Mouse (Mus musculus): ENCODE results near the gene Atp6v1g2. TPM values are rescaled to one million over a fixed set of nuclear protein-coding genes. Genes with fewer than 3 reads are reported as not detected.
A peak's percentile ranks its signal among the peaks of the same experiment; 100 is the strongest.

Atp6v1g2 gene
- polyA plus RNA-seq, 1 experiment from 2014 or later, result 10.6 TPM

DNA sequence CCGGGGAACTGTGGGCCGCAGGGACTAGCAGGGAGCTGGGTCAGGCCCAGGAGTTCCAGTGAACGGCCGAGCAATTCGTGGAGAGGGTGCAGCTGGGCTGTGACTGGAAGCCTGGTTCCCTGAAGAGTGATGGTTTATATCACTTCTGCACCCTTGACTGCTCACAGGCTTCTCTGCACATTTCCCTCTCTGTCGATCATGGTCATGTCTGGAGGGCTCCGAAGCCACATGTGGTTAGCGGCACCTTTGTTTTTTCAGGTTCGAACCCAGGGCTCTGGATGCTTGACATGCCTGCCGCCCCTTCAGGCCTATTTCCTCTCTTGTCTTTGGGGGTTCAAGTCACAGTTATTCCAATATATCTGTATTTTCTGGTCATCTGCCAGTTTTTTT is 28.1 kb upstream of the Atp6v1g2 start:
- no peaks in the 10 kb centered on the region for H3K36me3 ChIP-seq
- H3K4me1 ChIP-seq, result peaks cover 6% of the 10 kb centered on the region
- ATAC-seq (ENCODE audit: extremely low read depth, insufficient number of reproducible peaks, low FRiP score, low TSS enrichment), result no peak
- H3K9ac ChIP-seq, result no peak overlapping the region; the same call in 1 of the 2 replicates
- H3K27me3 ChIP-seq (replicated peaks), result peaks cover 59% of the 10 kb centered on the region
- no peaks in the 10 kb centered on the region for H3K9me3 ChIP-seq
- 37% methylated on average over 10 of the region's 10 CpGs for WGBS
- no peak overlapping the region for H3K27ac ChIP-seq (replicated peaks)
- peak overlapping the region; percentile 3; the same call in 1 of the 2 replicates for H3K4me2 ChIP-seq
- no peak overlapping the region for H3K4me3 ChIP-seq

DNA sequence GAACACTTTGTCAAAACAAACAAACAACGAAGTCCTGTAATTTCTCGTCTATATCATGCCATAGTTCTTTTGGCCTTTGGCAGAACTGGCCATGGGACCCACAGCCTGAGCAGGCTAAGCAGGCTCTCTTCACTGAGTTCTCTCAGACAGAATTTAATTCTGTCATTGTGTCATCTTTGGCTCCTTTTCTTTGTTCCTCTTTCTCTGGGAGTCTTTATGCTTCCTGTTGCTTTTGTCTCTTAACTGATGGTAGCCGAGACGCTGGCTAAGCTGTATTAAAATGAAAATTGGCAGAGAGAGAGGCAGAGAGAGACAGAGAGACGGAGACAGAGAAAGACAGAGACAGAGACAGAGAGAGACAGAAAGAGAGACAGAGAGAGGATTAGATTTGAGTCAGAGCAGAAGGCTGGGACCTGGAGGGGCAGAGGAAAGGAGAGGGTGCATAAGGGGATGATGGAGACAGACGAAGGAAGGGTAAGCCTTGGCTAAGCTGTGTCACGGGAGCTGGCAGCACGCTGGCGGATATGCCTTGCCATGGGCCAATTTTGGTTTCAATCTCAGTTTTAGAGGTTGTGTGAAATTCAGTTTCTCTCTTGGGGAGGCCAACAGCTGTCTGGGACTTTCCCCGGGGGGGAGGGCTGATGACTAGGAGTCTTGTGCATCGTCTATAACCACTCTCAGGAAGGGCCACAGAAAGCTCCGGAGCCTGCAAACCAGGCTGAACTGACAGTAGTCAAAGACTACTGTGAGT is 23.5 kb upstream of the Atp6v1g2 start:
- WGBS, result 72% methylated on average over 12 of the region's 12 CpGs
- H3K36me3 ChIP-seq, result no peaks in the 10 kb centered on the region
- H3K9ac ChIP-seq, result no peak overlapping the region
- peaks cover 3% of the 10 kb centered on the region; the same call in 1 of the 2 replicates for H3K4me1 ChIP-seq
- H3K27me3 ChIP-seq (replicated peaks), result peaks cover 15% of the 10 kb centered on the region
- no peak for ATAC-seq (ENCODE audit: extremely low read depth, insufficient number of reproducible peaks, low FRiP score, low TSS enrichment)
- H3K4me3 ChIP-seq, result no peak overlapping the region
- H3K9me3 ChIP-seq, result no peaks in the 10 kb centered on the region
- no peak overlapping the region for H3K27ac ChIP-seq (replicated peaks)
- H3K4me2 ChIP-seq, result no peak overlapping the region

DNA sequence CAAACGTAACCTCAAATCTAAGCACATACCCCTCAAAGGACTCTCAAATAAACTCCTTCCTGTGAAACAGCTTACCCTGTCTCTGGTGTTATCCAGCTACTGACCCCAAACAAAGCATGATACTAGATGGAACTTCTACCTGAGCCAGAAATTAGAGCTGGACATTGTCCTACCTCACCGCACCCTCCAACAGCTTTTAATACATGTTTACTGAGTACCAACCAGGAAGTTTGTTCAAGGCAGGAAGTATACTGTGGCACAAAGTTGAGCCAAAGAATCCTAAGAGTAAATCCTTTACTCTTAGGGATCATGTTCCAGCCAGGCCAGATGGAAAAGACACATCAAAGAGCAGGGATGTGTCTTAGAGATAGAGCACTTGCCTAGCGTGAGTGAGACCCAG is 22.9 kb upstream of the Atp6v1g2 start:
- no peaks in the 10 kb centered on the region for H3K4me1 ChIP-seq
- H3K4me2 ChIP-seq, result no peak overlapping the region
- peaks cover 9% of the 10 kb centered on the region for H3K27me3 ChIP-seq (replicated peaks)
- H3K4me3 ChIP-seq, result no peak overlapping the region
- no peaks in the 10 kb centered on the region for H3K9me3 ChIP-seq
- H3K27ac ChIP-seq (replicated peaks), result no peak overlapping the region
- no peaks in the 10 kb centered on the region for H3K36me3 ChIP-seq
- no peak overlapping the region for H3K9ac ChIP-seq
- no peak for ATAC-seq (ENCODE audit: extremely low read depth, insufficient number of reproducible peaks, low FRiP score, low TSS enrichment)
- 64% methylated on average over 3 of the region's 3 CpGs for WGBS

DNA sequence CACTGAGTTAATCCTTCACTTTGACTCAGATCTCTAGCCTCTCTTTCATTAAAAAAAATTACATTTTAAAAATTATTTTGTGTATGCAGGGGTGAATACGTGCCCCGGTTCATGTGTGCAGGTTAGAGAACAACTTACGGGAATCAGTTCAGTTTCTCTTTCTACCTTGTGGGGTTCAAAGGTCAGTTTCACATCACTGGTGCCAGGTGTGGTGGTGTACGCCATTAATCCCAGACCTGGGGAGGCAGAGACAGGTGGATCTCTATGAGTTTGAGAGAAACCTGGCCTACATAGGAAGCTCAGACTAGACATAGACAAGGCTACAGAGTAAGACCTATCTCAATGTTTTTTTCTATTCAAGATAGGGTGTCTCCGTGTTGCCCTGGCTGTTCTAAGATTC is 20.4 kb upstream of the Atp6v1g2 start:
- Histone ChIP-seq H3K4me3 (no peak overlapping the region), H3K36me3 (no peaks in the 10 kb centered on the region), H3K27ac (replicated peaks) (no peak overlapping the region), H3K9me3 (no peaks in the 10 kb centered on the region), H3K9ac (no peak overlapping the region), H3K4me1 (no peaks in the 10 kb centered on the region), H3K27me3 (replicated peaks) (peaks cover 4% of the 10 kb centered on the region; the same call in 1 of the 2 replicates), H3K4me2 (no peak overlapping the region)
- WGBS, result 85% methylated on average over 5 of the region's 5 CpGs
- ATAC-seq (ENCODE audit: extremely low read depth, insufficient number of reproducible peaks, low FRiP score, low TSS enrichment), result no peak

DNA sequence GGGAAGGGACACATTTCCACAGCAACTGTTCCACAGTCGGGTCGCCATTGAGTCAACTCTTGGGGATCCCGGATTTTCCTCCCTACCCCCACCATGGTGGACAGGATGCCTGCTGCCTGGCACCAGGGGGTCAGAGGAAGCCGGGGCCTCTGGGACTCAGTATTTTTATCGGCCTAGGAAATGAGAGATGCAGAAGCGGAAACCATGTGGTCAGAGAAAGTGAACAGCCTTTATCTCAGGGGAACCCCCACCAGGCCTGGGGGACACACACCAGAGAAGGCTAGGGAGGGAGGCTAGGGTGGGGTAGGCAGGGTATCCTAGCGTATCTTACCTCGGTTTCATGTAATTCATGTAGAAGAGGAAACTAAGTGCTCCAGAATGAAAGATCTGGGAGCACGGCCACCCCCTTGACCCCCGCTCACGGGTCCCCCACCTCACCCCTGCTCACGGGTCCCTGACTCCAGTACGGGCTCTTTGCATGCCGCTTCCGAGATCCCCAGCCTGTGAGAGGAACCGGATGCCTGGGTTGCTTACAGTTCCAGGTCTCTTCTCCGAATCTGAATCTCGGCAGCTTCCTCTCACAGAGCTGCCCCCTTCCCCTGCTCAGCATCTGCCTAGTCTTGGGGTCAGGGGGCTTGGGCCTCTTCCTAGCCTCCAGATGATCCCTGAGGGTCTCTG is 14.8 kb upstream of the Atp6v1g2 start:
- Histone ChIP-seq H3K36me3 (peaks cover 30% of the 10 kb centered on the region), H3K9ac (0 out of 2 replicates have a peak overlapping the region, but pooled peaks have one; percentile 15), H3K4me3 (no peak overlapping the region), H3K27ac (replicated peaks) (peak overlapping the region; percentile 72), H3K4me1 (peaks cover 34% of the 10 kb centered on the region), H3K4me2 (peak overlapping the region; percentile 24), H3K9me3 (no peaks in the 10 kb centered on the region), H3K27me3 (replicated peaks) (no peaks in the 10 kb centered on the region)
- ATAC-seq (ENCODE audit: extremely low read depth, insufficient number of reproducible peaks, low FRiP score, low TSS enrichment), result peak; percentile 30; the same call in 1 of the 2 replicates
- WGBS, result 59% methylated on average over 18 of the region's 18 CpGs

DNA sequence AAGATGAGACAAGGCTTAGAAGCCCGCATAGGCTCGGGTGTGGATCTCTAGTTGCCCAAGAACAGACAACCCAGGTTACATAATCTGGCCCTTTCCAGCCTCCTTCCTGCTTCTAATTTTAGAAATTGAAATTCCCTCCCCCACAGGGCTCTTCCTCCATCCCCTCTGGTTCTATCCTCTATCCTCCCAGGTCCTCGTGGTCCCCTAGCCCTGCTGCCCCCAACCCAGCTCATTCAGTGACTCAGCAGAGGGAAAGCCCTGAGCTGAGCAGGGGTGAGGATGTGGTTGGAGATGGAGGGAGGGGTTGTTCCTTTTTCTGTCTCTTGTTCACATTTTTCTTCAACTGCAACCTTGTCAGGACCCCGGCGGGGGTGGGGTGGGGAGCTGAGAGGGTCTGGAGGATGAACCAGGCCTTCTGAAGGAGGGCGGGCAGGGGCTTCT is 13.8 kb upstream of the Atp6v1g2 start:
- Histone ChIP-seq H3K27ac (replicated peaks) (peak overlapping the region; percentile 72), H3K36me3 (peaks cover 30% of the 10 kb centered on the region), H3K4me3 (no peak overlapping the region), H3K4me1 (peaks cover 34% of the 10 kb centered on the region), H3K9ac (no peak overlapping the region), H3K4me2 (no peak overlapping the region), H3K9me3 (no peaks in the 10 kb centered on the region), H3K27me3 (replicated peaks) (no peaks in the 10 kb centered on the region)
- 61% methylated on average over 6 of the region's 6 CpGs for WGBS
- ATAC-seq (ENCODE audit: extremely low read depth, insufficient number of reproducible peaks, low FRiP score, low TSS enrichment), result no peak

DNA sequence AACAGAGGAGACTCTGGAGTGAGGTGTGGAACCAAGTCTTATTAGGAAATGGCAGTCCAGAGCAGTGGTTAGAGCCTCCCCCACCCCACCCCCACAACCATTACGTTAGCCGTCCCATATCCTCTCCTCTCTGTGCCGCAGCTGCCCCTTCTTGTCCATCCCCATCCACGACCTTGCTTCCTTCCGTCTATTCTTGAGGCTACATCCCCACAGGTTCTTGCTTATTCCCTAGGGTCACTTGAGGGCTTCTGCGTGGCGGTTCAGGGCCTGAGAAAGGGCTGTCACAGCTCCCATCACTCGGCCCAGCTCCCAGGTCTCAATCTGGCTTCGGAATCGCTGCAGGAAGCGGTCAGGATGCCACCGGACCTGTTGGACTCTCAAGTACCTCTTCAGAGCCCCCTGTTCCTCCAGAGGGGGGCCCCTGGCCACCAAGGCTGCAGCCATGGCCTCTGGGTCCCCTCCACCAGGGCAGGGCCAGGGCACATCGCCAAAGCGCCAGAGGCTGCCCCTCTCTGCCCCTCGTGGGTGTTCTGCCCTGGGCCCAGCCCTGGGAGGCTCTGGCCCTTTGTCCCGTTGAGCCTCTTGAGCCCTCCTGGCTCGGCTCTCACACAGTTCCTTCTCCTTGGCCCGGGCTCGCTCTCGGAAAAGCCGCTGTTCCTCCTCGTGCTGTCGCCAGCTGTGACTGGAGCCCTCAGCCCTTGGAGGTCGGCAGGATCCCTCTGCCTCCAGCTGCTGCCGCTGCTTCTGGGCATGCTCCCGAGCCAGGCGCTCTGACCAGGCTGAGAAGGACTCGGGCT is 13.1 kb upstream of the Atp6v1g2 start, which contains the start of gene Gm16181:
TSS of gene Gm16181 (plus strand) at position 679 of the 797 bp plus-strand sequence.
- WGBS, result 69% methylated on average over 28 of the region's 28 CpGs

DNA sequence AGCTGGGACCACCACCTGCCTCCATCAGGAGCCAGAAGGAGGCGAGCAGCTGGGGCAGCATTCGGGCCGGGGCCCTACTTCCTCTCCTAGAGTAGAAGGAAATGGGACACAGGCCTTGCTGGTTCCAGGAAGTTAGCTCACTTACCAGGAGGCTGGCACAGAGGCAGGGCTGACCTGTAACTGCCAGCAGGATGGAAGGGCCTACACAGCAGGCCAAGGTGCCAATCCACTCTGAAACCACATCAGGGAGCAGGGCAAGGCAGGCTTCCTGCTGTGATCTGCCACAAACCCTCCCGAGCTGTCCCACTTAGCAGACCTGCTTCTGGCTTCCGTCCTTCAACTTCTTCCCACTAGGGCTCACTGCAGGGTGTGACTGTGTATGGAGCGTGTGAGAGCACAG is 11.2 kb upstream of the Atp6v1g2 start:
- ATAC-seq (ENCODE audit: extremely low read depth, insufficient number of reproducible peaks, low FRiP score, low TSS enrichment), result no peak
- H3K36me3 ChIP-seq, result peaks cover 48% of the 10 kb centered on the region
- H3K9ac ChIP-seq, result 0 out of 2 replicates have a peak overlapping the region, but pooled peaks have one; percentile 47
- peaks cover 43% of the 10 kb centered on the region for H3K4me1 ChIP-seq
- no peak overlapping the region for H3K4me2 ChIP-seq
- 60% methylated on average over 6 of the region's 6 CpGs for WGBS
- no peaks in the 10 kb centered on the region for H3K27me3 ChIP-seq (replicated peaks)
- peak overlapping the region; percentile 28; the same call in 1 of the 2 replicates for H3K27ac ChIP-seq (replicated peaks)
- H3K4me3 ChIP-seq, result no peak overlapping the region
- no peaks in the 10 kb centered on the region for H3K9me3 ChIP-seq

More for the DNA sequence above, 13.1 kb upstream of the Atp6v1g2 start, which contains the start of gene Gm16181:
- Histone ChIP-seq H3K4me2 (no peak within 1 kb of the TSS), H3K4me3 (no peak within 1 kb of the TSS), H3K27ac (replicated peaks) (peak within 1 kb of the TSS; percentile 72), H3K36me3 (peaks cover 38% of the 10 kb centered on the region), H3K9ac (peak within 1 kb of the TSS; percentile 8; the same call in 1 of the 2 replicates), H3K4me1 (peaks cover 34% of the 10 kb centered on the region), H3K27me3 (replicated peaks) (no peaks in the 10 kb centered on the region), H3K9me3 (no peaks in the 10 kb centered on the region)
- ATAC-seq (ENCODE audit: extremely low read depth, insufficient number of reproducible peaks, low FRiP score, low TSS enrichment), result no peak

DNA sequence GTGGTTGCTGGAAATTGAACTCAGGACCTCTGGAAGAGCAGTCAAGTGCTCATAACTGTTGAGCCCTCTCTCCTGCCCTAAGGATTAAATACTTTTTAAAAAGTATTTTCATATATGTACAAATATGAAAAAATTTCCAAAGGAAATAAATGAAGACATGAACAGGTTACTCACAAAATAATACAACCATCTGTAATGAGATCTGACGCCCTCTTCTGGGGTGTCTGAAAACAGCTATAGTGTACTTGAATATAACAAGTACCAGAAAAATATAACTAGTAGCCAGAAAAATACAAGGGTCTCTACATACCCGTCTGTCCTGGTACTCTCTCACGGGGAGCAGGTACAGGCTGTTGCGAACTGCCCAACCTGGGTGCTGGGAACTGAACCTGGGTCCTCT is 8.8 kb upstream of the Atp6v1g2 start:
- WGBS, result 91% methylated on average over 4 of the region's 4 CpGs
- Histone ChIP-seq H3K27ac (replicated peaks) (no peak overlapping the region), H3K36me3 (peaks cover 68% of the 10 kb centered on the region), H3K4me2 (no peak overlapping the region), H3K4me3 (no peak overlapping the region), H3K27me3 (replicated peaks) (no peaks in the 10 kb centered on the region), H3K4me1 (peaks cover 28% of the 10 kb centered on the region), H3K9me3 (no peaks in the 10 kb centered on the region), H3K9ac (no peak overlapping the region)
- ATAC-seq (ENCODE audit: extremely low read depth, insufficient number of reproducible peaks, low FRiP score, low TSS enrichment), result no peak

DNA sequence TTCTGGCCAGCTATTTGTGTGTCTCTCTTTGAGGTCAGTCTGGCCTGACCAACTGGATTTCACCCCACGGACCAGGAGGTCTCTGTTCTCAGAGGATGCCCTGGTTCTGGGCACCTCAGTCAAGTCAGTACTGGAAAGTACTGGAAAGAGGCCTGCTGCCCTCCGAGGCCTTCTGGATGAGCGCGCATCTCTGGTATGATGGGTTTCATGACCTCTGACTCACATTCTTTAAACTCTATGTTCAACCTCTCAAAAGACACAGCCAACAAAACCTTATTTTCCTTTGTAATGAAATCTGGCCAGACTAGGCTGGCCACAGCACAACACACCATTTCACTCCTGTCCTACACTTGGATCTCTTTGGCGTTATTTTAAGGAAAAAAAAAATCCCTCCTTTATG is 8.0 kb upstream of the Atp6v1g2 start:
- WGBS, result 88% methylated on average over 5 of the region's 5 CpGs
- no peak overlapping the region for H3K4me3 ChIP-seq
- no peaks in the 10 kb centered on the region for H3K9me3 ChIP-seq
- no peak for ATAC-seq (ENCODE audit: extremely low read depth, insufficient number of reproducible peaks, low FRiP score, low TSS enrichment)
- H3K4me2 ChIP-seq, result no peak overlapping the region
- H3K4me1 ChIP-seq, result peaks cover 20% of the 10 kb centered on the region
- H3K9ac ChIP-seq, result no peak overlapping the region
- no peaks in the 10 kb centered on the region for H3K27me3 ChIP-seq (replicated peaks)
- H3K36me3 ChIP-seq, result peaks cover 68% of the 10 kb centered on the region
- H3K27ac ChIP-seq (replicated peaks), result no peak overlapping the region

DNA sequence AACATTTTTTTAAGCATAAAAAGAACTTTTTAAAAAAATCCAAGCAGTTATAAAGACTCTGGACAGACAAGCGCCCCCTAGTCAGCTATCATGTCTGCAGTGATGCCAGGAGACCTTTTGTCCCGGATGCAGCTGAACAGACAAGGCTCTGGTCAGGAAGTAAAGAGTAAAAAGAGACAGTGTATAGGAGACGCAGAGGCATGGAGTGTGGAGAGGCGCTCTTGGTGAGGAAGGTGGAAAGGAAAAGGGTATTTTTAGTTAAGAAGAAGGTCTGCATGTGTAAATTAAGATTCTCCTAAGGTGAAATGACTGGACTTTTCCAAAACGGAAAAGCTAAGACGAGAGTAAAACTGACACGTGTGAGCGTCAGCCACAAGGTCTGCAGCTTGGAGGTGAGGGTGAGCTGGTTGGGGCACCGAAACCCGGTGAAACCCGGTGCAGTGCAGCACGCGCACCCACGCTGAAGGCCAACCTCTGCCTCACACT is 6.9 kb upstream of the Atp6v1g2 start:
- 71% methylated on average over 14 of the region's 14 CpGs for WGBS
- H3K27ac ChIP-seq (replicated peaks), result peak overlapping the region; percentile 36; the same call in 1 of the 2 replicates
- peaks cover 13% of the 10 kb centered on the region for H3K4me1 ChIP-seq
- no peak for ATAC-seq (ENCODE audit: extremely low read depth, insufficient number of reproducible peaks, low FRiP score, low TSS enrichment)
- peaks cover 69% of the 10 kb centered on the region for H3K36me3 ChIP-seq
- no peak overlapping the region for H3K4me3 ChIP-seq
- H3K9me3 ChIP-seq, result no peaks in the 10 kb centered on the region
- no peaks in the 10 kb centered on the region for H3K27me3 ChIP-seq (replicated peaks)
- no peak overlapping the region for H3K9ac ChIP-seq
- no peak overlapping the region for H3K4me2 ChIP-seq
